Mouse (Mus musculus): Measurements from ENCODE around the gene Frrs1.
A peak's percentile ranks its signal among the peaks of the same experiment; 100 is the strongest.
"Not testable (repeated sequence)": the region's sequence is repeated elsewhere in the genome, so short reads cannot be mapped to it uniquely, and the experiment has no call there.

Frrs1 gene

DNA sequence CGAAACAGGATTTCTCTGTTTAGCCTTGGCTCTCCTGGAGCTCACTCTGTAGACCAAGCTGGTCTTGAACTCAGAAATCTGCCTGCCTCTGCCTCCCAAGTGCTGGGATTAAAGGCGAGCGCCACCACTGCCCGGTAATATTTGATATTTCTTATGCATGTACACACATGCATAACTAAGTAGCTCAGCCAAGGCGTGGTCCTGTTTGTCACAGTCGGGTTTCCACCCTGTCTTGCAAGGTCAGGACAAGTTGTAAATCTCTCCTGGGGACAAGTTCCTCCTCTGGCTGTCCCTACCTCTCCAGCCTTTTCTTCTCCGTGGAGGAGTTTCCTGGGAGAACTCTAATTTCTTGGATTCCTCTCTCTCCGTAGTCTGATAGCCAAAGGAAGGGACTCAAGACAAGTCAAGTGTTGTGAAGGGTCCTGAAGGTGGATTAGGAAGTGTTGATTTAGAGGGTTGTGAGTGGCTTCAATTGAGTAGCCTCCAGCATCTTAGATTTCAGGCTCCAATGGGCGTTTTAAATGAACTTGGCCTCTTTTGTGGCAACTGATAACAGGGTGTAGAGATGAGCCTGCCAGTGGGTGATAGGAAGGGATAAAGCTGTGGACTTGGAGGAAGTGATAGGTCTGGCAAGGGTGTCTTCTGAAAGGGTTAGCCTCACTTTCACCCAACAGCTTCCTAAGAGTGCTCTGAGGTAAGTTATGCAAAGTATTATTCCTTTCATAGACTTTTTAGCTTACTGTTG lies at the start of gene Frrs1:
Frrs1 (plus strand) TSS at position 524 of the 745 bp plus-strand sequence.
- DNase-seq = no peak

DNA sequence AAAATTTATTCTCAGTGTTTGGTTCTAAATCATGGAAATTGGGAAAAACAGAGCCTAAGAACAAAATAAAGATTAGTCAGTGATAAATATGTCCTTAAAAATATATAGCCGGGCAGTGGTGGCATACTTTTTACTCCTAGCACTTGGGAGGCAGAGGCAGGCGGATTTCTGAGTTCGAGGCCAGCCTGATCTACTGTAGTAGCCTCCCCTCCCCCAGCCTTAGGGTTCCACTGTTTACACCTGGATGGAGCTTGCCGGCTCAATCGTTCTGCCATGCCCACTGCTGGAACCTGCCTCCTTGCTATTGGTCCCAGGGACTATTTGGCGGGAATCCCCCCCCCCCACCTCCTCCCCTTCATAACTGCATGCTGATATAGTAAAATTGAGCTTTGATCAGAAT lies 48.9 kb upstream of the Frrs1 start:
- DNase-seq = not testable (repeated sequence)

DNA sequence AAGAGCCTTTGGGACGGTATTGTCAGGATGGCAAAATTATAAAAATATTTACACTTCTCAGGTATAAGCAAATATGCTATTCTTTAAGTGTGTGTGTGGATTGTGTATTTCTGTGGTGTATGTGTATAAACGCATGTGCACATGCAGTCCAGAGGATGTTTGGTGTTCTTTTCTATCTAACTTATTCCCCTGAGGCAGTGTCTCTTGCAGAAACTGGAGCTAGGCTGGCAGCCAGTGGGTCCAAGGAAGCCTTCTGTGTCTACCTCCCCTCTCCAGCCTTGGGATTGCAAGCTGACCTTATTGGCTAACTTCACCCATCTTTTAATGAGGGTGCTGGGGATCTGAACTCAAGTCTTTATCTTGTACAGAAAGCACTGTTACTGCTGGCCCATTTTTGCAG lies 46.3 kb upstream of the Frrs1 start:
- DNase-seq = no peak

DNA sequence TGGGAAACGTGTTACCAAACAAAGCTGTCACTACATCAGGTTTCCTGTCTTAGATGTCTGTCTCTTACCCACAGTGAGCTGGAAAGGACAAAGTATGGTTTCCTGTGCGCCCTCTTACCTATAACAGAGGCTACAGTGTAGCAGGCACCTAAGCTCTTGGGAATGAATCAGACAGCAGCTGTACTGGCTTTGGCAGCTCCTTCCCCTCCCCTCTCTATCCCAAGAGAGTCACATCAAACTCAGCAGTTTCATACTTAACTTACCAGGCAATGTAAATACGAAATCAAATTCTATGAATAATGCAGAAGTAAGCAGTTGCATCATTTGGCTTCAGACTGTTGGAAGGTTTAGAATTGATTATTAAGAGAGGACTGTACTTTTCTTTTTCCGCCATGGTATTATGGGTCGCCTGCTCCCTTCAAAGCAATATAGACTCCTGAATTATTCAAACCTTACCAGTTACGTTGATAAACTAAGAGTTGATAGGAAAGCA lies 43.9 kb upstream of the Frrs1 start:
- DNase-seq = no peak

DNA sequence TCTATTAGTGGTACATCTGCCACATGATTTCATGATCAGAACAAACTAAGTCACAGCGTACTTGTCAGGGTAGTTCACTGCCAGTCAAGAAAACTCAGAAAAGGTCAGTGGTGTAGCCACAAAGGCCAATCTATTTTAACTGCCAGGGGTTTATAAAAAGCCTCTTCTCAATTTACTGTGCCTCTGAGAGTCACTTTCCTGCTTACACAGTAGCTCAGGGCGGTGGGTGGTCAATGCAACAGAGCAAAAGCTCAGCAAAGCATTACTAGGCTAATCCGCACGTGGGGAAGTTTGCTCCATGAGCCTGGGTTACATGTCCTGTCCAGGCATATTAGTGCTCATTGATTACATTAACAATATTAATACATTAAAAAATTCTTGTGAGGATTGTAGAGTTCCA lies 43.3 kb upstream of the Frrs1 start:
- no peak for DNase-seq

- DNase-seq = no peak
Measured at GRCm38 (mm10) chr3:116816674-116817215, 42.5 kb upstream of the Frrs1 start.

- DNase-seq = no peak
Measured at GRCm38 (mm10) chr3:116817231-116817630, 42.0 kb upstream of the Frrs1 start.

DNA sequence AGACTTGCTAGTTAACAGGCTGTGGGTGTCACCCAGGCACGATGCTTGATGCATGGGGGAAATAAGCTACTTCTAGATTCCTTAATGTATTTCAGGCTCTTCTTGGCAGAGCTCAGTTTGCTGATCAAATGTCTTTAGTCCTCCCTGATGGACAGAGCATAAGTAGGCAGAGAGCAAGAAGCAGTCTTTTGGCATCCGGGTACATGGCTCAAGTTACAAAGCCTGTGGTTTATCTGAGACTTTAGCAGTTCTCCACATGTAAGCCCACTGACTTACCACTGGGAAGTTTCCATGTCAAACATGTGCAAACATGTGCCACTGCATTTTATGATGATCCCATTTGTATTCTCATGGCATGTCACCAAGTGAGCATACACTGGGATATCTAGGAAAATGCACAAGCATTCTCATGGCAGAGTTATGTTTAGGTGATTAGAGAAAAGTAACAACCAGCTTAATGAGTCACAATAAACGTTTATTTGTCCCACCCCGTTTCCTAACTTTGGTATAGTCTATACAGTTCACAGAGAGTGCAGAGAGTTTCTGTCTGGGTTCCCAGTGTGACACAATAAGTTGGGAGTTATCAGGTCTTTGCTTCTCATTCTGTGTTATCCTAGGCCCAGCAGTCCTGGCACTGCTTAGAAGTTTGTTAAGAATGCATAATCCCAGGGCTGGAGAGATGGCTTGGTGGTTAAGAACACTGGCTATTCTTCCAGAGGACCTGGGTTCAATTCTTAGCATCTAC lies 32.6 kb upstream of the Frrs1 start:
- no peak for DNase-seq

GRCm38 (mm10) chr3:116829274-116829920 lies 29.9 kb upstream of the Frrs1 start:
- DNase-seq = no peak

DNA sequence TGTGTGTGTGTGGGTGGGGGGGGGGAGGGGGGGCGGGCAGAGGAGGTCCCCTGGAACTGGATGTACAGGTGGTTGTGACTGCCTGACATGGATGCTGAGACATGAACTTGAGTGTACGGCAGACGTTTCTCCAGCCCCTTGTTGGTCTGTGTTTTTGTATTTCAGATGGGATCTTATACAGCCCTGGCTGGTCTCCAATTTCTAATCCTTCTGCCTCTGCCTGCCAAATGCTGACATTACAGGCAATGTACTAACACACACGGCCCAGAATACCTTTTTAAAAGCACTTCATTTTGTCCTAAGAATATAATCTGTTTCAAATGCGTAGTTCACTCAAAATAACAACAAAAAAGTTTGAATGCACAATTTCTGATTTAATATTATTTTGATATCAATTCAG lies 27.9 kb upstream of the Frrs1 start:
- DNase-seq = no peak

- DNase-seq = no peak
Measured at GRCm38 (mm10) chr3:116832526-116833310, 26.5 kb upstream of the Frrs1 start.

GRCm38 (mm10) chr3:116833491-116833890 lies 25.8 kb upstream of the Frrs1 start:
- no peak for DNase-seq

- DNase-seq = no peak
Measured at GRCm38 (mm10) chr3:116834241-116834640, 25.0 kb upstream of the Frrs1 start.

GRCm38 (mm10) chr3:116835350-116835749 lies 23.9 kb upstream of the Frrs1 start:
- no peak for DNase-seq

GRCm38 (mm10) chr3:116835770-116836680 lies 23.2 kb upstream of the Frrs1 start:
- peak; percentile 80 to 86 for DNase-seq

- DNase-seq = no peak
Measured at GRCm38 (mm10) chr3:116836681-116837475, 22.4 kb upstream of the Frrs1 start.

- no peak for DNase-seq
Measured at GRCm38 (mm10) chr3:116841311-116841710, 18.0 kb upstream of the Frrs1 start.

DNA sequence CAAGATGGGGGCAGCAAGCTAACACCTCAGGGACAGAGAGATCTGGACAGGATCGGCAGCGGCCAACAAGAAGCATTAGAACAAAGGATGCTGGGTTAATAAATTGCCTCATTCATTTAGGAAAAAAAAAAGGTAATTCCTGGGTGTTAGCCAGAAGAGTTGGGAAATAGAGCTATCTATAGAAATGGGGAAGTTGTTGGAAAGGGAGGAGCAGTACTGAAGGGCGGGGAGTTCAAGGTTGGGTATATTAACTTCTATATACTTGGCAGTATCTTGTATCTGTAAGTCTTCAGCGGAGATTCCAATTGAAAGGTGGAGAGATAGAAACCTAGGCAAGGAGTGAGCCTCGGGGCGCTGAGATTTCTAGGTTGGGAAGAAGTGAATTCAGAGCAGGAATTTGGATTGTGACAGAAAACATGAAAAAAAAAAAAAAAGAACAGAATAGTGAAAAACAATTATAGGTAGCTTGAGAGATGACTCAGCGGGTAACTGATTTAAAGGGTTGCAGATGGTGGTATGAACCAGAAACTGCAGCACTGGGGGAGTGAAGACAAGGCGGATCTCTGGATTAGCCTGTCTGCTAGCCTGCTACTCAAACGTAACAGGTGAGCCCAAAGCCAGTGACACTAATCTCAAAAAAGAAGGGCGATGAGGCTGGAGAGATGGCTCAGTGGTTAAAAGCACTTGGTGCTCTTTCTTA lies 14.2 kb upstream of the Frrs1 start:
- DNase-seq = no peak

DNA sequence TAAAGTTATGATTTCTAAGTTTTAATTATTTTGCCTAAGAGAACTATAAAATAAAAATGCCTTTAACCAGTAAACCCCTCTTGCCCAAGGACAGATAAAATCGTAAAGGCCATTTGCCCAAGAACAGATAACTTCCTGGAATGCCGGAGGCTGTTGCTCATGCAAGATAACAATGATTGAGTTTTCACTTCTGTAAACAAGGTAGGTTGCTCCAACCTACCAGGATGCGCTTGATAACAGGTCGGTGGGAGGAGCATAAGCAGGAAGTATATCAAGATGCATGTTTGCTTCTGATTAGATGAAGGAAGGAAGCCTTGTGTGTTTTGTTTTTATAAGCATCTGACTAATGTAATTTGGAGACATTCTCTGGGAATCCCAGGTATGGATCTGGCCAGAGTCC lies 13.2 kb upstream of the Frrs1 start:
- DNase-seq = no peak

DNA sequence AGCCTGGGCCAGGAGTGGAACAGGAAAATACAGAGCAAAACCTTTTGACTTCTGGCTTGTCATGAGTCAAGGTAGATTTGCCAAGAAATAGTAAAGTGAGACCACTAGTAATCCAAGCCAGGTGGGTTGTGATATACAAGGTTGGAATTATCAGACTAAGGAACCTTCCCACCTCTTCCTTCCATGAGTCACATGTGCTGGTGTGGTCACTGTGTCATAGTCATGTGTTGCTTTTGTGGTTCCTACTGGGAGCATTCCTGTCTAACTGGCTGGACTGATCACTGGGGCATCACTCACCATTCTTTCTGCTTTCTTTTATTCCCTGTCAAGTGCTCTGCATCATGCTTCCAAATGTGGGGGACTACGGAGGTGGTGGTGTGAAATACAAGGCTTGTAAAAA lies 11.2 kb upstream of the Frrs1 start:
- DNase-seq = no peak
